Mouse (Mus musculus) embryonic facial prominence, embryonic 11.5 days (tissue): ENCODE measurements around the gene Mymk. TPM values are rescaled to one million over a fixed set of nuclear protein-coding genes. Genes with fewer than 3 reads are reported as not detected.

Experiments
- ATAC-seq: fragments of 200-750 bp; cut with Nextera tagmentation; replicated peaks from 2 replicates; pipeline ENCODE4 v1.8.0; 2017; ENCODE audit warnings: low read depth; ENCODE audit not compliant: insufficient number of reproducible peaks, low FRiP score, low TSS enrichment
- DNase-seq: peaks from one replicate; pipeline ENCODE4 v3.0.0-alpha.2; 2015; ENCODE audit warnings: low spot score
- H3K27ac ChIP-seq: fragments of 300-500 bp; sonication (generic); replicated peaks from 2 replicates; pipeline ENCODE4 v1.5.1; 2014; ENCODE audit warnings: mild to moderate bottlenecking, low read depth, low read length, control low read depth
- H3K27me3 ChIP-seq: fragments of 300-500 bp; sonication (generic); 2 replicates; pipeline ENCODE4 v1.6.1; 2014; ENCODE audit warnings: mild to moderate bottlenecking, low read length, moderate library complexity, mixed read lengths; ENCODE audit not compliant: control insufficient read depth, insufficient read depth
- H3K36me3 ChIP-seq: fragments of 300-500 bp; sonication (generic); replicated peaks from 2 replicates; pipeline ENCODE4 v1.6.1; 2014; ENCODE audit warnings: low read depth, mild to moderate bottlenecking, low read length, moderate library complexity, mixed read lengths; ENCODE audit not compliant: control insufficient read depth, insufficient read depth
- H3K4me1 ChIP-seq: fragments of 300-500 bp; sonication (generic); 2 replicates; pipeline ENCODE4 v1.6.1; 2014; ENCODE audit warnings: low read length, mixed read lengths; ENCODE audit not compliant: control insufficient read depth, insufficient read depth
- H3K4me2 ChIP-seq: fragments of 300-500 bp; sonication (generic); 2 replicates; pipeline ENCODE4 v1.6.1; 2014; ENCODE audit warnings: low read depth, mild to moderate bottlenecking, control low read depth, low read length, moderate library complexity
- H3K4me3 ChIP-seq: fragments of 300-500 bp; sonication (generic); 2 replicates; pipeline ENCODE4 v1.5.1; 2014; ENCODE audit warnings: low read depth, low read length, control low read depth
- H3K9ac ChIP-seq: fragments of 300-500 bp; sonication (generic); replicated peaks from 2 replicates; pipeline ENCODE4 v1.6.1; 2014; ENCODE audit warnings: mild to moderate bottlenecking, control low read depth, low read length
- H3K9me3 ChIP-seq: fragments of 300-500 bp; sonication (generic); replicated peaks from 2 replicates; pipeline ENCODE4 v1.6.1; 2016; ENCODE audit warnings: mild to moderate bottlenecking, low read length, inconsistent platforms, mixed read lengths; ENCODE audit not compliant: control insufficient read depth
- WGBS: fragments of 180-500 bp; shearing (Covaris S2); extraction: QIAGEN DNeasy Blood & Tissue Kit; methylation state at CpG from one replicate; pipeline ENCODE4 v1.1.7; 2014; 5-methylcytosine and 5-hydroxymethylcytosine counted together
- polyA plus RNA-seq: library from polyadenylated mRNA; unstranded; fragments of >200 nt; fragmentation: Nextera tagmentation; extraction: Ambion mirVana; gene quantifications from 2 replicates; pipeline ENCODE4 v1.2.1, GENCODE M21; 2014

Gene Mymk
- polyA plus RNA-seq, 1 experiment from 2014 or later: 4.0 TPM

- no peak for ATAC-seq
- WGBS: 96% methylated on average over 2 of the region's 2 CpGs
- Histone ChIP-seq H3K36me3 (peaks cover 7% of the 10 kb centered on the region), H3K9ac (no peak overlapping the region), H3K9me3 (no peaks in the 10 kb centered on the region), H3K27me3 (no peaks in the 10 kb centered on the region), H3K4me3 (no peak overlapping the region), H3K4me1 (no peaks in the 10 kb centered on the region), H3K4me2 (no peak overlapping the region), H3K27ac (no peak overlapping the region)
- DNase-seq: no peak
Observed at GRCm38 (mm10) chr2:27019530-27019929, 52.4 kb downstream of the Mymk start.

GRCm38 (mm10) chr2:27017802-27018201, 54.2 kb downstream of the Mymk start:
- no peaks in the 10 kb centered on the region for H3K27me3 ChIP-seq
- no peak overlapping the region for H3K27ac ChIP-seq
- H3K9me3 ChIP-seq: no peaks in the 10 kb centered on the region
- 49% methylated on average over 5 of the region's 5 CpGs for WGBS
- H3K4me3 ChIP-seq: no peak overlapping the region
- peak; percentile 24; the same call in 1 of the 2 replicates for ATAC-seq
- H3K36me3 ChIP-seq: peaks cover 7% of the 10 kb centered on the region
- peak; percentile 78 for DNase-seq
- no peaks in the 10 kb centered on the region for H3K4me1 ChIP-seq
- no peak overlapping the region for H3K9ac ChIP-seq
- H3K4me2 ChIP-seq: no peak overlapping the region

Other genes with a start within 250 kb of the Mymk start
- gene Abo, start 207.2 kb downstream of the Mymk start, polyA plus RNA-seq: not detected in 2 replicates
- gene Surf6, start 169.3 kb downstream of the Mymk start, polyA plus RNA-seq: 16.3 and 17.0 TPM in 2 replicates
- 49.2 and 53.5 TPM in 2 replicates for gene Med22, start 161.5 kb downstream of the Mymk start, polyA plus RNA-seq
- gene Rpl7a, start 161.4 kb downstream of the Mymk start, polyA plus RNA-seq: 719 and 720 TPM in 2 replicates
- 43.7 and 45.3 TPM in 2 replicates for gene Surf2, start 155.8 kb downstream of the Mymk start, polyA plus RNA-seq
- 49.8 and 51.0 TPM in 2 replicates for gene Surf1, start 155.6 kb downstream of the Mymk start, polyA plus RNA-seq
- gene Surf4, start 138.3 kb downstream of the Mymk start, polyA plus RNA-seq: 162 and 165 TPM in 2 replicates
- 0.28 TPM in 1 of 2 replicates, not detected in the other for gene Stkld1, start 138.1 kb downstream of the Mymk start, polyA plus RNA-seq
- 50.6 and 51.9 TPM in 2 replicates for gene Rexo4, start 107.8 kb downstream of the Mymk start, polyA plus RNA-seq
- gene Adamts13, start 98.8 kb downstream of the Mymk start, polyA plus RNA-seq: not detected in 2 replicates
- 66.2 and 68.9 TPM in 2 replicates for gene Cacfd1, start 62.3 kb downstream of the Mymk start, polyA plus RNA-seq
- 0.84 and 1.2 TPM in 2 replicates for gene Slc2a6, start 44.2 kb downstream of the Mymk start, polyA plus RNA-seq
- gene Adamtsl2, start 7.2 kb upstream of the Mymk start, polyA plus RNA-seq: 2.4 and 2.5 TPM in 2 replicates
- gene Fam163b, start 70.3 kb upstream of the Mymk start, polyA plus RNA-seq: 0.11 TPM in 1 of 2 replicates, not detected in the other
- 0.28 and 0.29 TPM in 2 replicates for gene Dbh, start 93.1 kb upstream of the Mymk start, polyA plus RNA-seq
- 2.7 and 2.8 TPM in 2 replicates for gene Sardh, start 176.2 kb upstream of the Mymk start, polyA plus RNA-seq